Mouse (Mus musculus) intestine, postnatal 0 days (tissue): Measurements from ENCODE around the gene Pnpla2. TPM values are rescaled to one million over a fixed set of nuclear protein-coding genes. Genes with fewer than 3 reads are reported as not detected.
"Not testable (repeated sequence)": the region's sequence is repeated elsewhere in the genome, so short reads cannot be mapped to it uniquely, and the experiment has no call there.

Source experiments
- ATAC-seq: fragments of 200-750 bp; cut with Nextera tagmentation; 2 replicates; pipeline ENCODE4 v1.8.0; 2017; ENCODE audit warnings: mild to moderate bottlenecking, moderate TSS enrichment, moderate library complexity
- H3K27ac ChIP-seq: fragments of 300-500 bp; sonication (generic); 2 replicates; pipeline ENCODE4 v1.5.1; 2014; ENCODE audit warnings: mild to moderate bottlenecking, low read depth, low read length, moderate library complexity
- H3K27me3 ChIP-seq: fragments of 300-500 bp; sonication (generic); replicated peaks from 2 replicates; pipeline ENCODE4 v1.6.1; 2014; ENCODE audit warnings: low read length, mixed read lengths; ENCODE audit not compliant: control insufficient read depth, insufficient read depth
- H3K36me3 ChIP-seq: fragments of 300-500 bp; sonication (generic); 2 replicates; pipeline ENCODE4 v1.6.1; 2014; ENCODE audit warnings: mild to moderate bottlenecking, moderate library complexity; ENCODE audit not compliant: control insufficient read depth, insufficient read depth
- H3K4me1 ChIP-seq: fragments of 300-500 bp; sonication (generic); replicated peaks from 2 replicates; pipeline ENCODE4 v1.6.1; 2014; ENCODE audit warnings: antibody characterized with exemption, low read length, mixed read lengths; ENCODE audit not compliant: control insufficient read depth, insufficient read depth
- H3K4me2 ChIP-seq: fragments of 300-500 bp; sonication (generic); replicated peaks from 2 replicates; pipeline ENCODE4 v1.6.1; 2014; ENCODE audit warnings: low read depth, mild to moderate bottlenecking, moderate library complexity
- H3K4me3 ChIP-seq: fragments of 300-500 bp; sonication (generic); 2 replicates; pipeline ENCODE4 v1.5.1; 2014; ENCODE audit warnings: low read depth, low read length
- H3K9ac ChIP-seq: fragments of 300-500 bp; sonication (generic); 2 replicates; pipeline ENCODE4 v1.6.1; 2014; ENCODE audit warnings: mild to moderate bottlenecking, low read depth, low read length
- H3K9me3 ChIP-seq: fragments of 300-500 bp; sonication (generic); 2 replicates; pipeline ENCODE4 v1.6.1; 2016; ENCODE audit warnings: mixed run types; ENCODE audit not compliant: control insufficient read depth
- CTCF ChIP-seq: sonication (generic); IDR thresholded peaks from 2 replicates; pipeline ENCODE4 v1.5.1; 2016; ENCODE audit warnings: low read depth, mild to moderate bottlenecking, control low read depth, antibody characterized with exemption, moderate library complexity
- WGBS: fragments of 180-500 bp; shearing (Covaris S2); extraction: QIAGEN DNeasy Blood & Tissue Kit; methylation state at CpG from one replicate; pipeline ENCODE4 v1.1.7; 2014; 5-methylcytosine and 5-hydroxymethylcytosine counted together
- polyA plus RNA-seq: library from polyadenylated mRNA; unstranded; fragments of >200 nt; fragmentation: Nextera tagmentation; extraction: Ambion mirVana; gene quantifications from 2 replicates; pipeline ENCODE4 v1.2.1, GENCODE M21; 2015

Pnpla2 gene
- polyA plus RNA-seq, 1 experiment from 2014 or later: 79.4 TPM

GRCm38 (mm10) chr7:141443081-141443821, 11.7 kb upstream of the Pnpla2 start:
- no peak for ATAC-seq
- Histone ChIP-seq H3K4me1 (peaks cover 2% of the 10 kb centered on the region; the same call in 1 of the 2 replicates), H3K36me3 (peaks cover 19% of the 10 kb centered on the region), H3K9me3 (no peaks in the 10 kb centered on the region), H3K9ac (peak overlapping the region; percentile 51), H3K4me3 (peak overlapping the region; percentile 46), H3K4me2 (peak overlapping the region; percentile 81), H3K27ac (no peak overlapping the region), H3K27me3 (no peaks in the 10 kb centered on the region)
- peak; percentile 69 for TF ChIP-seq CTCF
- 12% methylated on average over 12 of the region's 12 CpGs for WGBS

DNA sequence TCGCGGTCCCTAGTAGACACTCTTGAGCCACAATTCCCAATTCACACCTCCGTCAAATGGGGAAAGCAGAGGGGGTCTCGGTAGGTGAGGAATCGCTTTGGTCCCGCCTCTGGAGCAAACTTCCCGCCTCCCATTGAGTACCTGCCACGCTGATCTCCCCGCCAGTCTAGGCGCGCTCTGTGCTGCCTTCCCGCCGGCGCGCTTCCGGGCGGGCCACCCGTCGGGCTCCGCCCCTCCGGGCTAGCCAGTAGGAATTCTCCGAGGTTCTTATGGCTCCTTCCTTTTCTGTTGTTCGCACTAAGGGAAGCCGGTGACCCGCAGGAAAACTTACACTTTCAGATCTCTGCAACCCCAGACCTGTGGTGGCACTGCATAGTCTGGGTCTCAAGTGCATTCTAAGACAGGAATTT, 11.2 kb upstream of the Pnpla2 start, which contains the start of gene Pidd1:
TSS of gene Pidd1 (minus strand) at position 198 of the 410 bp plus-strand sequence.
- H3K9me3 ChIP-seq: no peaks in the 10 kb centered on the region
- H3K27ac ChIP-seq: 0 out of 2 replicates have a peak within 1 kb of the TSS, but pooled peaks have one; percentile 46
- peak within 1 kb of the TSS; percentile 46 for H3K4me3 ChIP-seq
- TF ChIP-seq CTCF: no peak
- 0% methylated on average over 25 of the region's 25 CpGs for WGBS
- H3K4me2 ChIP-seq: peak within 1 kb of the TSS; percentile 81
- peaks cover 8% of the 10 kb centered on the region for H3K4me1 ChIP-seq
- ATAC-seq: peak; percentile 52
- peaks cover 21% of the 10 kb centered on the region for H3K36me3 ChIP-seq
- no peaks in the 10 kb centered on the region for H3K27me3 ChIP-seq
- peak within 1 kb of the TSS; percentile 51 for H3K9ac ChIP-seq

GRCm38 (mm10) chr7:141446374-141446773, 8.6 kb upstream of the Pnpla2 start:
- peaks cover 22% of the 10 kb centered on the region for H3K36me3 ChIP-seq
- not testable (repeated sequence) for H3K4me3 ChIP-seq, H3K4me1 ChIP-seq, H3K27me3 ChIP-seq, H3K4me2 ChIP-seq, H3K27ac ChIP-seq, H3K9ac ChIP-seq, H3K9me3 ChIP-seq, ATAC-seq
- 75% methylated on average over 3 of the region's 3 CpGs for WGBS

GRCm38 (mm10) chr7:141447110-141447991, 7.6 kb upstream of the Pnpla2 start, which contains the start of gene Rplp2:
Gene Rplp2, plus strand, starts transcription at chr7:141447370.
- Histone ChIP-seq H3K4me2 (peak within 1 kb of the TSS; percentile 76), H3K4me3 (peak within 1 kb of the TSS; percentile 82), H3K9me3 (no peaks in the 10 kb centered on the region), H3K36me3 (peaks cover 31% of the 10 kb centered on the region), H3K9ac (peak within 1 kb of the TSS; percentile 78), H3K27me3 (no peaks in the 10 kb centered on the region), H3K27ac (peak within 1 kb of the TSS; percentile 60), H3K4me1 (peaks cover 9% of the 10 kb centered on the region)
- TF ChIP-seq CTCF: peak; percentile 19; the same call in 1 of the 2 replicates
- peak; percentile 87 for ATAC-seq
- WGBS: under 1% methylated on average over 63 of the region's 63 CpGs

DNA sequence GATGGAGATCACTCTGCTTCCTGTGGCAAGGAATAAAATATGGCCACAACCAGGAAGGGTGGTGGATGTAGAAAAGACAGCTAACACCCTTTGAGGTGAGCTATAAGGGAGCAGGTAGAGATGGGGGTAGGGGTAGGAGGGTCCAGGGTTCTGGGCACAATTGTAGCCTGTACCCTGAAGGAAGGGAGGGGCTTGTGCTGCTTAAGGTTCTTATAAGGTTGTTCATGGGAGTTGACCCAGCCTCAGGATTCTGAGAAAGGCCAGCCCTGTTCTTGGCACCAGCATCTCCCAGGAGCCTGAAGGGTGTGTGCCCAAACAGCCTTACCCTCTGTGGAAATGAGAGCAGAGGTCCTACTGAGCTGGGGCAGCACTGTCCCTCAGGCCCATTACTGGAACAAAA, 3.1 kb upstream of the Pnpla2 start:
- no peak overlapping the region for H3K4me3 ChIP-seq
- ATAC-seq: no peak
- H3K4me1 ChIP-seq: peaks cover 9% of the 10 kb centered on the region
- no peaks in the 10 kb centered on the region for H3K27me3 ChIP-seq
- no peak overlapping the region for H3K27ac ChIP-seq
- TF ChIP-seq CTCF: no peak
- no peak overlapping the region for H3K4me2 ChIP-seq
- H3K9me3 ChIP-seq: no peaks in the 10 kb centered on the region
- peaks cover 31% of the 10 kb centered on the region for H3K36me3 ChIP-seq
- no peak overlapping the region for H3K9ac ChIP-seq

DNA sequence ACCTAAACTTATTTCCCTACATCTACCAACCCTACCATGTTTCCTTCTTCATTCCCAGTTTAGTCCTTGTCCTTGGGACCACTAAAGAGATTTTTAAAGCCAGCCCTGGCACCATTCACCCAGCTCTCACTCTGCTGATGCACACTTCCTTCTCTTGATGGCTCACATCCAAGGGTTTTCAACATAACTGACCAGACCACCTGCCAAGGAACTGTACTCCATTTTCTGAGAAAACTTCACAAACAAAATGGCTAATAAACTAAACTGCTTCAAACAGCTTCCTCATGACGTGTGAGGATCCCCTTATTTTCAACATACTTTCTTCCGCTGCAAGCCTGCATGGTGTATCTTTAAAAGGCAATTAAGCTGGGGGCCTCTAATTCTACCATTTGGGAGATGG, 1.4 kb upstream of the Pnpla2 start:
- Histone ChIP-seq H3K9ac (no peak overlapping the region), H3K27me3 (no peaks in the 10 kb centered on the region), H3K4me2 (no peak overlapping the region), H3K36me3 (peaks cover 39% of the 10 kb centered on the region), H3K9me3 (no peaks in the 10 kb centered on the region), H3K27ac (no peak overlapping the region), H3K4me3 (no peak overlapping the region), H3K4me1 (peaks cover 3% of the 10 kb centered on the region)
- ATAC-seq: no peak
- WGBS: 66% methylated on average over 2 of the region's 2 CpGs
- no peak for TF ChIP-seq CTCF
